Mouse (Mus musculus) limb, embryonic 15.5 days (tissue): ENCODE data around the gene Acoxl. TPM values are rescaled to one million over a fixed set of nuclear protein-coding genes. Genes with fewer than 3 reads are reported as not detected.
A peak's percentile ranks its signal among the peaks of the same experiment; 100 is the strongest.

Experiments used
- ATAC-seq: fragments of 200-750 bp; cut with Nextera tagmentation; 2 replicates; pipeline ENCODE4 v1.8.0; 2017; ENCODE audit warnings: low read depth, moderate TSS enrichment; ENCODE audit not compliant: insufficient number of reproducible peaks, low FRiP score, low TSS enrichment
- H3K27ac ChIP-seq: fragments of 300-500 bp; sonication (generic); 2 replicates; pipeline ENCODE4 v1.5.1; 2015; ENCODE audit warnings: moderate library complexity, mild to moderate bottlenecking, inconsistent platforms
- H3K27me3 ChIP-seq: fragments of 300-500 bp; sonication (generic); 2 replicates; pipeline ENCODE4 v1.6.1; 2015; ENCODE audit warnings: inconsistent platforms
- H3K36me3 ChIP-seq: fragments of 300-500 bp; sonication (generic); 2 replicates; pipeline ENCODE4 v1.6.1; 2015; ENCODE audit warnings: inconsistent platforms
- H3K4me1 ChIP-seq: fragments of 300-500 bp; sonication (generic); 2 replicates; pipeline ENCODE4 v1.6.1; 2015; ENCODE audit warnings: inconsistent platforms
- H3K4me2 ChIP-seq: fragments of 300-500 bp; sonication (generic); 2 replicates; pipeline ENCODE4 v1.6.1; 2015; ENCODE audit warnings: mild to moderate bottlenecking, inconsistent platforms
- H3K4me3 ChIP-seq: fragments of 300-500 bp; sonication (generic); 2 replicates; pipeline ENCODE4 v1.5.1; 2015; ENCODE audit warnings: mild to moderate bottlenecking, inconsistent platforms
- H3K9ac ChIP-seq: fragments of 300-500 bp; sonication (generic); 2 replicates; pipeline ENCODE4 v1.6.1; 2015; ENCODE audit warnings: inconsistent platforms
- H3K9me3 ChIP-seq: fragments of 300-500 bp; sonication (generic); 2 replicates; pipeline ENCODE4 v1.6.1; 2016; ENCODE audit warnings: inconsistent platforms
- WGBS: fragments of 180-500 bp; shearing (Covaris S2); methylation state at CpG from one replicate; pipeline ENCODE4 v1.1.7; 2015; 5-methylcytosine and 5-hydroxymethylcytosine counted together
- polyA plus RNA-seq: library from polyadenylated mRNA; unstranded; fragments of >200 nt; fragmentation: Nextera tagmentation; extraction: Ambion mirVana; gene quantifications from 2 replicates; pipeline ENCODE4 v1.2.1, GENCODE M21; 2015

The Acoxl gene
- polyA plus RNA-seq, 1 experiment from 2014 or later = 0.09 TPM

- no peaks in the 10 kb centered on the region for H3K9me3 ChIP-seq
- no peak overlapping the region for H3K4me3 ChIP-seq
- H3K4me2 ChIP-seq = no peak overlapping the region
- H3K9ac ChIP-seq = no peak overlapping the region
- no peak for ATAC-seq
- H3K36me3 ChIP-seq = no peaks in the 10 kb centered on the region
- H3K4me1 ChIP-seq = peaks cover 17% of the 10 kb centered on the region
- WGBS = 16% methylated on average over 6 of the region's 6 CpGs
- H3K27me3 ChIP-seq = peaks cover 8% of the 10 kb centered on the region; the same call in 1 of the 2 replicates
- H3K27ac ChIP-seq = no peak overlapping the region
These were observed 68.5 kb downstream of the Acoxl start for GRCm38 (mm10) chr2:127906973-127907678.

GRCm38 (mm10) chr2:127907679-127908042 lies 69.0 kb downstream of the Acoxl start:
- Histone ChIP-seq H3K27ac (no peak overlapping the region), H3K9me3 (no peaks in the 10 kb centered on the region), H3K4me3 (no peak overlapping the region), H3K9ac (no peak overlapping the region), H3K27me3 (peaks cover 13% of the 10 kb centered on the region; the same call in 1 of the 2 replicates), H3K4me2 (no peak overlapping the region), H3K36me3 (no peaks in the 10 kb centered on the region), H3K4me1 (peaks cover 17% of the 10 kb centered on the region)
- WGBS = 28% methylated on average over 1 of the region's 1 CpGs
- no peak for ATAC-seq

- Histone ChIP-seq H3K9me3 (no peaks in the 10 kb centered on the region), H3K27me3 (peaks cover 14% of the 10 kb centered on the region; the same call in 1 of the 2 replicates), H3K4me3 (no peak overlapping the region), H3K36me3 (no peaks in the 10 kb centered on the region), H3K4me2 (no peak overlapping the region), H3K9ac (no peak overlapping the region), H3K27ac (no peak overlapping the region), H3K4me1 (peaks cover 17% of the 10 kb centered on the region)
- ATAC-seq = no peak
- 25% methylated on average over 7 of the region's 7 CpGs for WGBS
These were observed 70.2 kb downstream of the Acoxl start for GRCm38 (mm10) chr2:127908881-127909280.

GRCm38 (mm10) chr2:127909790-127910189 lies 71.1 kb downstream of the Acoxl start:
- Histone ChIP-seq H3K9ac (no peak overlapping the region), H3K27ac (no peak overlapping the region), H3K4me1 (peaks cover 17% of the 10 kb centered on the region), H3K27me3 (peaks cover 14% of the 10 kb centered on the region; the same call in 1 of the 2 replicates), H3K4me2 (no peak overlapping the region), H3K4me3 (no peak overlapping the region), H3K36me3 (no peaks in the 10 kb centered on the region), H3K9me3 (no peaks in the 10 kb centered on the region)
- WGBS = 91% methylated on average over 4 of the region's 4 CpGs
- no peak for ATAC-seq

GRCm38 (mm10) chr2:127911579-127911978 lies 72.9 kb downstream of the Acoxl start:
- H3K4me1 ChIP-seq = peaks cover 17% of the 10 kb centered on the region
- no peak overlapping the region for H3K27ac ChIP-seq
- no peak overlapping the region for H3K9ac ChIP-seq
- no peaks in the 10 kb centered on the region for H3K9me3 ChIP-seq
- WGBS = 79% methylated on average over 3 of the region's 3 CpGs
- 0 out of 2 replicates have a peak, but pooled peaks cover 7% of the 10 kb centered on the region for H3K27me3 ChIP-seq
- H3K4me3 ChIP-seq = no peak overlapping the region
- no peak for ATAC-seq
- H3K4me2 ChIP-seq = no peak overlapping the region
- no peaks in the 10 kb centered on the region for H3K36me3 ChIP-seq

GRCm38 (mm10) chr2:127914047-127914446 lies 75.4 kb downstream of the Acoxl start:
- Histone ChIP-seq H3K9me3 (no peaks in the 10 kb centered on the region), H3K27me3 (0 out of 2 replicates have a peak, but pooled peaks cover 7% of the 10 kb centered on the region), H3K4me1 (no peaks in the 10 kb centered on the region), H3K27ac (no peak overlapping the region), H3K9ac (no peak overlapping the region), H3K36me3 (no peaks in the 10 kb centered on the region), H3K4me3 (no peak overlapping the region), H3K4me2 (no peak overlapping the region)
- no peak for ATAC-seq
- WGBS = 88% methylated on average over 5 of the region's 5 CpGs

GRCm38 (mm10) chr2:127916804-127917410 lies 78.2 kb downstream of the Acoxl start:
- Histone ChIP-seq H3K4me1 (no peaks in the 10 kb centered on the region), H3K36me3 (no peaks in the 10 kb centered on the region), H3K27ac (no peak overlapping the region), H3K9me3 (no peaks in the 10 kb centered on the region), H3K27me3 (0 out of 2 replicates have a peak, but pooled peaks cover 7% of the 10 kb centered on the region), H3K9ac (no peak overlapping the region), H3K4me3 (no peak overlapping the region), H3K4me2 (no peak overlapping the region)
- 76% methylated on average over 7 of the region's 7 CpGs for WGBS
- ATAC-seq = no peak

GRCm38 (mm10) chr2:127919740-127920139 lies 81.1 kb downstream of the Acoxl start:
- H3K4me3 ChIP-seq = no peak overlapping the region
- H3K9me3 ChIP-seq = no peaks in the 10 kb centered on the region
- H3K36me3 ChIP-seq = no peaks in the 10 kb centered on the region
- H3K4me2 ChIP-seq = no peak overlapping the region
- no peaks in the 10 kb centered on the region for H3K27me3 ChIP-seq
- ATAC-seq = no peak
- H3K9ac ChIP-seq = no peak overlapping the region
- H3K27ac ChIP-seq = no peak overlapping the region
- peaks cover 9% of the 10 kb centered on the region for H3K4me1 ChIP-seq
- WGBS = 87% methylated on average over 1 of the region's 1 CpGs

- H3K9me3 ChIP-seq = no peaks in the 10 kb centered on the region
- H3K4me1 ChIP-seq = peaks cover 15% of the 10 kb centered on the region
- no peak overlapping the region for H3K9ac ChIP-seq
- no peak overlapping the region for H3K27ac ChIP-seq
- H3K4me2 ChIP-seq = no peak overlapping the region
- no peak overlapping the region for H3K4me3 ChIP-seq
- no peaks in the 10 kb centered on the region for H3K27me3 ChIP-seq
- ATAC-seq = 0 out of 2 replicates have a peak, but pooled peaks have one; percentile 24
- WGBS = 33% methylated on average over 22 of the region's 22 CpGs
- no peaks in the 10 kb centered on the region for H3K36me3 ChIP-seq
These were observed 83.6 kb downstream of the Acoxl start for GRCm38 (mm10) chr2:127922036-127922901.

- WGBS = 72% methylated on average over 5 of the region's 5 CpGs
- H3K4me2 ChIP-seq = no peak overlapping the region
These were observed 84.5 kb downstream of the Acoxl start for GRCm38 (mm10) chr2:127923077-127923680.

GRCm38 (mm10) chr2:127926679-127927324 lies 88.1 kb downstream of the Acoxl start:
- Histone ChIP-seq H3K9me3 (no peaks in the 10 kb centered on the region), H3K27ac (no peak overlapping the region), H3K9ac (no peak overlapping the region), H3K4me2 (no peak overlapping the region), H3K4me3 (no peak overlapping the region), H3K36me3 (no peaks in the 10 kb centered on the region), H3K4me1 (peaks cover 25% of the 10 kb centered on the region), H3K27me3 (no peaks in the 10 kb centered on the region)
- WGBS = 63% methylated on average over 9 of the region's 9 CpGs
- ATAC-seq = no peak

More at GRCm38 (mm10) chr2:127923077-127923680, 84.5 kb downstream of the Acoxl start:
- Histone ChIP-seq H3K9ac (no peak overlapping the region), H3K36me3 (no peaks in the 10 kb centered on the region), H3K9me3 (no peaks in the 10 kb centered on the region), H3K4me3 (no peak overlapping the region), H3K4me1 (peaks cover 21% of the 10 kb centered on the region), H3K27ac (no peak overlapping the region), H3K27me3 (no peaks in the 10 kb centered on the region)
- no peak for ATAC-seq
